Mouse (Mus musculus): ENCODE measurements at regions not wholly inside any gene's neighbourhood (a gene's known extent, or its start where the extent isn't known, plus 50 kb on each side); places are given as distances from the start of the nearest gene placed in this dataset.
A peak's percentile ranks its signal among the peaks of the same experiment; 100 is the strongest.

DNA sequence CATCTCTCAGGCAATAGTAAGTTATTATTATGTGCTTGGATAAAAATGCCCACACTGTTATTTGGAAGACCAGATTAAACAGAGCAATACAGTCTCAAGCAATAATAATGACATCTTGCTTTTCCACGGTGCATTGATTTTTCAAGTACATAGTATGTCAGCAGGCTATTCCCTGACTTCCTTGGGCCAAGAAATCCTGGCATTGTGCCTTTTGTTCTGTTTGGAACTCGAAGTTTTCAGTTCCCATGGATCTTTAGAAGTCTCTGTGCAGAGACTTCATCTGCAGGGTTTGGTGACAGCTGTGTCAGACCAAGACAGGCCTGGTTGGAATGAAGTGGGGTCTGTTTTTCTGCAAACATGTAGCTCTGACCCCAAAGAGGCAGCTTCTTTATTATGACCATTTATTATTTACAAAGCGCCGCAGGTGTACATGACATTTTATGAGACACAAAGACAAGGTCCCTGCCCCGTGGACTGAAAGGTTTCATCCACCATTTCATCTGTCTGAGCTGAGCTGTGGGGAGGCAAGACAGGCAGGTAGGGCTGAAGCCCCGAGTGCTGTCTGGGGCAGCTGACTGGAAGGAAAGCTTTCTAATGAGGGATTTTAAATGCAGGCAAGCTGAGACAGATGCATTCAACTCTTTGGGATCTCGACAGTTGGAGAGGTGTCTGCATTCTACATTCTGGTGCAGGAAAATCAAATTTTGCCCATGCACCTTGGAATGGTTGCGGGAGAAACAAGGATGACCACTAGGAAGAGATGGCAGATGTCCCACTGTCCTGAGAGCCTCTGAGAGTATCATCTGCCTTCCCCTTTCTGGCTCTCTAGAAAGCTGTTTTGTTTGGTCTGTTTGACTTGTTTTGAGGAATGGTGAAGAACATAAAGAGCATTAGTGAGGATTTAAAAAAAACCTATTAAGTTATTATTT, 57.4 kb upstream of the Syt6 start:
- peak; percentile 65 for DNase-seq

DNA sequence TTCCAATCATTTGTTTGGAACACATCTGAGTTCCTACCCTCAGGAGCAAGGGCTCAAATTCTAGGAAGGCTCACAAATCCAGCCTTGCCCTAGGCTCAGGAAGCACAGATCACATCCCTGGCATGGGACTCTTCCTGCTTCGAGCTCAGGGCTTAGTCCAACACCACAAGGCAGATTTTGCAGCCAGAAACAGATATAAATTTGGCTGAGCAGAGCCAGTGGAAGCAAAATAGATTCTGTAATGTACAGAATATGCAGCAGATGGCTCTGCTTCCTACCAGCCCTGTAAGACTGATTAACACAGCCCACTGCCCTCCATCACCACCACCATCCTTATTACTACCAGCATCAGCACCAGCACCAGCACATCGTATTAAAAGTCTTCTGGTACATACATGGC, 56.4 kb upstream of the Syt6 start:
- peak; percentile 82 for DNase-seq
